Mouse (Mus musculus) CH12.LX (cell line): ENCODE results near the gene Olfr267. TPM values are rescaled to one million over a fixed set of nuclear protein-coding genes. Genes with fewer than 3 reads are reported as not detected.

ENCODE experiments used
- DNase-seq: peaks from one replicate; pipeline ENCODE4 v3.0.0-alpha.2; 2013; ENCODE audit errors: extremely low read depth
- H3K27ac ChIP-seq: 2 replicates; pipeline ENCODE4 v1.5.1; 2012; ENCODE audit warnings: low read depth, mild to moderate bottlenecking, control low read depth, moderate library complexity; ENCODE audit not compliant: insufficient read depth
- H3K27me3 ChIP-seq: replicated peaks from 2 replicates; pipeline ENCODE3; 2012; ENCODE audit warnings: inconsistent platforms
- H3K36me3 ChIP-seq, 2 experiments: replicated peaks in 1 of 2; 2 replicates each; pipeline versions ENCODE3 to v1.6.1; 2012; ENCODE audit warnings: inconsistent platforms in 1 of 2, low read length in 1 of 2, mild to moderate bottlenecking in 1 of 2, mixed read lengths in 1 of 2, moderate library complexity in 1 of 2; ENCODE audit not compliant: control insufficient read depth in 1 of 2, insufficient read depth in 1 of 2
- H3K4me1 ChIP-seq, 2 experiments: 2 replicates each; pipeline ENCODE4 v1.6.1; 2012; ENCODE audit warnings: inconsistent platforms in 1 of 2, moderate library complexity in 1 of 2; ENCODE audit not compliant: insufficient read depth in 2 of 2, control insufficient read depth in 1 of 2
- H3K4me2 ChIP-seq: 2 replicates; pipeline ENCODE4 v1.6.1; 2012; ENCODE audit warnings: low read depth, mild to moderate bottlenecking, control low read depth; ENCODE audit not compliant: poor library complexity, insufficient read depth, severe bottlenecking
- H3K4me3 ChIP-seq, 3 experiments: fragments of 150-350 bp in 1 of 3; sonication (generic) in 1 of 3; replicated peaks in 1 of 3; 2 replicates each; pipeline versions ENCODE3 to v1.5.1; 2011 to 2012; ENCODE audit warnings: low read depth in 2 of 3, low read length in 2 of 3, mild to moderate bottlenecking in 2 of 3, moderate library complexity in 2 of 3, control low read depth in 1 of 3, improper control_type of control experiment in 1 of 3, inconsistent platforms in 1 of 3, mixed read lengths in 1 of 3; ENCODE audit not compliant: poor library complexity in 1 of 3
- H3K79me2 ChIP-seq: replicated peaks from 2 replicates; pipeline ENCODE4 v1.6.1; 2012; ENCODE audit warnings: mild to moderate bottlenecking, moderate library complexity; ENCODE audit not compliant: control insufficient read depth, poor library complexity, insufficient read depth, severe bottlenecking; ENCODE audit errors: extremely low read depth
- H3K9ac ChIP-seq: 2 replicates; pipeline ENCODE4 v1.6.1; 2012; ENCODE audit warnings: low read depth, mild to moderate bottlenecking, control low read depth, moderate library complexity; ENCODE audit not compliant: insufficient read depth
- H3K9me3 ChIP-seq: replicated peaks from 2 replicates; pipeline ENCODE3; 2012; ENCODE audit warnings: low read length, inconsistent platforms, mixed read lengths
- PAX5 ChIP-seq: IDR thresholded peaks from 2 replicates; pipeline ENCODE4 v1.6.1; 2012; ENCODE audit warnings: low read length, inconsistent platforms, mixed read lengths
- ZNF384 ChIP-seq: IDR thresholded peaks from 2 replicates; pipeline ENCODE4 v1.6.1; 2012; ENCODE audit warnings: low read depth, low read length, improper control_type of control experiment, inconsistent platforms
- dilution Hi-C: fragments of 300-500 bp; cut with MboI; formaldehyde crosslinking; loops from 2 replicates; pipeline ENCODE4 v1.14.3; 2020; ENCODE audit warnings: low sequenced_read_pairs; ENCODE audit not compliant: extremely low pct_unique_long_range_greater_than_20kb, extremely low pct_ligation_motif_present
- in situ Hi-C: fragments of 300-500 bp; cut with MboI; formaldehyde crosslinking; loops from 3 replicates; pipeline ENCODE4 v1.14.3; 2019; ENCODE audit warnings: low sequenced_read_pairs, low pct_ligation_motif_present, low pct_unique_long_range_greater_than_20kb, mixed read lengths
- polyA plus RNA-seq: library from polyadenylated mRNA; unstranded; fragments of >175 nt; gene quantifications from 2 replicates; pipeline ENCODE4 v1.2.1, GENCODE M21; 2012; ENCODE audit warnings: low read depth; ENCODE audit not compliant: insufficient read length
- total RNA-seq, 2 experiments: library from RNA; depleted of rRNA; stranded (reverse); fragments of 300-350 nt in 1 of 2; fragments of >200 nt in 1 of 2; gene quantifications; 2 replicates each; pipeline ENCODE4 v1.2.3; 2012 to 2014

Olfr267 gene
- total and polyA plus RNA-seq, 3 experiments: 0.24 TPM; not detected in 2

- H3K9ac ChIP-seq: no peak overlapping the region
- H3K9me3 ChIP-seq: no peaks in the 10 kb centered on the region
- no peak overlapping the region for H3K4me3 ChIP-seq
- H3K79me2 ChIP-seq: no peaks in the 10 kb centered on the region
- TF ChIP-seq PAX5 (no peak), ZNF384 (peak; percentile 52; the same call in 1 of the 2 replicates)
- in situ Hi-C loops: loop anchor here (25.0 kb wide), 2 partner anchors 300 to 450 kb away; partner anchors contain the start of gene Musk
- dilution Hi-C loops: no loop called here
- H3K27ac ChIP-seq: no peak overlapping the region
- H3K27me3 ChIP-seq: no peaks in the 10 kb centered on the region
- H3K36me3 ChIP-seq: no peaks in the 10 kb centered on the region
- no peak for DNase-seq
- H3K4me1 ChIP-seq: peaks cover 0 to 3% of the 10 kb centered on the region in 2 experiments; a peak in 1 of 4 replicates
- no peak overlapping the region for H3K4me2 ChIP-seq
Observed at GRCm38 (mm10) chr4:58736867-58737633, 50.5 kb downstream of the Olfr267 start.

Other genes starting within 250 kb of the Olfr267 start
- gene Lpar1, start 233.8 kb downstream of the Olfr267 start, total RNA-seq (2012; rRNA removed): 0.04 TPM in 2 replicates
- gene Lpar1, start 233.8 kb downstream of the Olfr267 start, total RNA-seq (2014; rRNA removed): not detected in 2 replicates
- not detected in 2 replicates for gene Lpar1, start 233.8 kb downstream of the Olfr267 start, polyA plus RNA-seq
- gene Ecpas, start 125.0 kb upstream of the Olfr267 start, total RNA-seq (2012; rRNA removed): 44.2 and 45.2 TPM in 2 replicates
- 44.2 and 47.5 TPM in 2 replicates for gene Ecpas, start 125.0 kb upstream of the Olfr267 start, total RNA-seq (2014; rRNA removed)
- 66.5 and 67.4 TPM in 2 replicates for gene Ecpas, start 125.0 kb upstream of the Olfr267 start, polyA plus RNA-seq
- not detected in 2 replicates for gene Zkscan16, start 155.9 kb upstream of the Olfr267 start, total RNA-seq (2012; rRNA removed)
- not detected in 2 replicates for gene Zkscan16, start 155.9 kb upstream of the Olfr267 start, total RNA-seq (2014; rRNA removed)
- gene Zkscan16, start 155.9 kb upstream of the Olfr267 start, polyA plus RNA-seq: not detected in 2 replicates
- 6.2 and 7.2 TPM in 2 replicates for gene Ptgr1, start 199.4 kb upstream of the Olfr267 start, total RNA-seq (2012; rRNA removed)
- 2.4 and 2.9 TPM in 2 replicates for gene Ptgr1, start 199.4 kb upstream of the Olfr267 start, total RNA-seq (2014; rRNA removed)
- 4.0 and 4.2 TPM in 2 replicates for gene Ptgr1, start 199.4 kb upstream of the Olfr267 start, polyA plus RNA-seq
- 2.7 and 3.7 TPM in 2 replicates for gene Dnajc25, start 207.3 kb upstream of the Olfr267 start, total RNA-seq (2012; rRNA removed)
- 3.8 and 4.7 TPM in 2 replicates for gene Dnajc25, start 207.3 kb upstream of the Olfr267 start, total RNA-seq (2014; rRNA removed)
- gene Dnajc25, start 207.3 kb upstream of the Olfr267 start, polyA plus RNA-seq: 7.0 and 7.6 TPM in 2 replicates
- 0.13 TPM in 1 of 2 replicates, not detected in the other for gene Gm20503, start 215.5 kb upstream of the Olfr267 start, total RNA-seq (2012; rRNA removed)
- gene Gm20503, start 215.5 kb upstream of the Olfr267 start, total RNA-seq (2014; rRNA removed): not detected in 2 replicates
- 0.70 TPM in 1 of 2 replicates, not detected in the other for gene Gm20503, start 215.5 kb upstream of the Olfr267 start, polyA plus RNA-seq
- 55.6 and 68.0 TPM in 2 replicates for gene Gng10, start 247.4 kb upstream of the Olfr267 start, total RNA-seq (2012; rRNA removed)
- gene Gng10, start 247.4 kb upstream of the Olfr267 start, total RNA-seq (2014; rRNA removed): 189 and 210 TPM in 2 replicates
- 78.6 and 95.5 TPM in 2 replicates for gene Gng10, start 247.4 kb upstream of the Olfr267 start, polyA plus RNA-seq